11 mouse cellular contexts compared by ENCODE assay signal in genomic region chr12:106082191-106082957, GRCm38 (mm10).
DNase-seq lines count a peak whose midpoint lies in the region; ATAC-seq and TF ChIP-seq lines count a peak whose summit lies in the region.
"Had no signal": no experiment of that assay in that cellular context is flagged by ENCODE, and none has a peak within 500 bp of the region (broad histone marks: within the 10 kb centered on the region; RNA-seq: fewer than 3 reads in every experiment).

No protein-coding gene starts in this region.

- ATAC-seq in kidney, postnatal 0 days (replicated peaks; ENCODE audit: low FRiP score, low read depth) = no peak
- peak; percentile 60 for ATAC-seq in embryonic facial prominence, embryonic 11.5 days (replicated peaks; ENCODE audit: insufficient number of reproducible peaks, low FRiP score, low TSS enrichment, low read depth)
- 0 out of 2 replicates have a peak, but pooled peaks have one; percentile 57 for ATAC-seq in hindbrain, embryonic 16.5 days
- no peak for ATAC-seq in midbrain, postnatal 0 days (ENCODE audit: low FRiP score)
- no peak for ATAC-seq in heart, embryonic 12.5 days (ENCODE audit: insufficient number of reproducible peaks, low FRiP score)

- TF ChIP-seq CTCF in kidney, postnatal 0 days (IDR thresholded peaks at IDR 0.05; ENCODE audit: low read depth) = no peak
- TF ChIP-seq CTCF in kidney, adult 2 months (conservative IDR thresholded peaks at IDR 0.05; ENCODE audit: insufficient read depth, insufficient read length, low read depth, low read length) = no peak
- TF ChIP-seq CTCF in midbrain, postnatal 0 days (IDR thresholded peaks at IDR 0.05) = no peak
- no peak for TF ChIP-seq CTCF in heart, adult 2 months (IDR thresholded peaks at IDR 0.05)

- H3K4me3 ChIP-seq in kidney, postnatal 0 days (replicated peaks; ENCODE audit: low read depth, low read length) = no peak overlapping the region
- no peak overlapping the region for H3K4me3 ChIP-seq in kidney, adult 2 months (ENCODE audit: insufficient read depth, low read depth, low read length)
- no peak overlapping the region for H3K4me3 ChIP-seq in embryonic facial prominence, embryonic 11.5 days (ENCODE audit: low read depth, low read length)
- no peak overlapping the region for H3K4me3 ChIP-seq in hindbrain, embryonic 16.5 days (ENCODE audit: low read length)
- H3K4me3 ChIP-seq in midbrain, postnatal 0 days (ENCODE audit: low read depth, low read length) = no peak overlapping the region
- no peak overlapping the region for H3K4me3 ChIP-seq in heart, embryonic 12.5 days
- H3K4me3 ChIP-seq in heart, adult 2 months = no peak overlapping the region
- H3K4me3 ChIP-seq: embryonic facial prominence, embryonic 15.5 days; heart, embryonic 15.5 days had no signal

- DNase-seq in kidney, postnatal 0 days (ENCODE audit: low spot score) = peak; percentile 16
- no peak for DNase-seq in kidney, adult 2 months
- DNase-seq in embryonic facial prominence, embryonic 11.5 days (ENCODE audit: low spot score) = peak; percentile 43
- peak; percentile 56 for DNase-seq in midbrain, postnatal 0 days (ENCODE audit: low spot score)
- no peak for DNase-seq in heart, adult 2 months
- DNase-seq in thymus, postnatal 25 days = no peak
- DNase-seq: kidney, postnatal 25 days had no signal

- H3K79me2 ChIP-seq in heart, adult 2 months (replicated peaks; ENCODE audit: control insufficient read depth, insufficient read depth, low read length) = no peaks in the 10 kb centered on the region

- 0 out of 2 replicates have a peak, but pooled peaks cover 2% of the 10 kb centered on the region for H3K4me1 ChIP-seq in kidney, postnatal 0 days (replicated peaks; ENCODE audit: insufficient read depth, low read length)
- H3K4me1 ChIP-seq in kidney, adult 2 months (ENCODE audit: control insufficient read depth, insufficient read depth, low read length) = no peaks in the 10 kb centered on the region
- H3K4me1 ChIP-seq in embryonic facial prominence, embryonic 11.5 days (ENCODE audit: control insufficient read depth, insufficient read depth, low read length) = peaks cover 2% of the 10 kb centered on the region; the same call in 1 of the 2 replicates
- peaks cover 25% of the 10 kb centered on the region for H3K4me1 ChIP-seq in hindbrain, embryonic 16.5 days (ENCODE audit: control insufficient read depth, insufficient read depth, low read depth, low read length)
- H3K4me1 ChIP-seq in midbrain, postnatal 0 days (ENCODE audit: insufficient read depth, low read length) = no peaks in the 10 kb centered on the region
- peaks cover 21% of the 10 kb centered on the region; the same call in 1 of the 2 replicates for H3K4me1 ChIP-seq in heart, embryonic 12.5 days (replicated peaks)
- no peaks in the 10 kb centered on the region for H3K4me1 ChIP-seq in heart, adult 2 months (ENCODE audit: control insufficient read depth, insufficient read depth, low read length)
- H3K4me1 ChIP-seq: heart, embryonic 15.5 days had no signal

- TF ChIP-seq POLR2A in kidney, adult 2 months (IDR thresholded peaks at IDR 0.05; ENCODE audit: low read depth, low read length) = no peak
- TF ChIP-seq POLR2A in heart, adult 2 months (IDR thresholded peaks at IDR 0.05; ENCODE audit: insufficient read depth, low read depth, low read length) = no peak

- H3K36me3 ChIP-seq in kidney, postnatal 0 days (ENCODE audit: insufficient read depth, low read length) = no peaks in the 10 kb centered on the region
- H3K36me3 ChIP-seq in kidney, adult 2 months (ENCODE audit: control insufficient read depth, insufficient read depth, low read length) = no peaks in the 10 kb centered on the region
- no peaks in the 10 kb centered on the region for H3K36me3 ChIP-seq in embryonic facial prominence, embryonic 11.5 days (replicated peaks; ENCODE audit: control insufficient read depth, insufficient read depth, low read depth, low read length)
- H3K36me3 ChIP-seq in hindbrain, embryonic 16.5 days (ENCODE audit: control insufficient read depth, insufficient read depth, low read length) = no peaks in the 10 kb centered on the region
- H3K36me3 ChIP-seq in midbrain, postnatal 0 days (ENCODE audit: insufficient read depth, low read length) = no peaks in the 10 kb centered on the region
- no peaks in the 10 kb centered on the region for H3K36me3 ChIP-seq in heart, embryonic 12.5 days
- H3K36me3 ChIP-seq in heart, adult 2 months (ENCODE audit: control insufficient read depth, insufficient read depth, low read length) = no peaks in the 10 kb centered on the region
- H3K36me3 ChIP-seq: embryonic facial prominence, embryonic 15.5 days; heart, embryonic 15.5 days had no signal

- H3K9ac ChIP-seq in kidney, postnatal 0 days (ENCODE audit: low read depth, low read length) = no peak overlapping the region
- H3K9ac ChIP-seq in embryonic facial prominence, embryonic 11.5 days (replicated peaks; ENCODE audit: low read length) = no peak overlapping the region; the same call in 1 of the 2 replicates
- H3K9ac ChIP-seq in hindbrain, embryonic 16.5 days (ENCODE audit: low read depth, low read length) = no peak overlapping the region; the same call in 1 of the 2 replicates
- H3K9ac ChIP-seq in midbrain, postnatal 0 days (replicated peaks; ENCODE audit: low read length, poor library complexity, severe bottlenecking) = no peak overlapping the region
- no peak overlapping the region for H3K9ac ChIP-seq in heart, embryonic 12.5 days
- H3K9ac ChIP-seq in heart, adult 2 months (ENCODE audit: low read depth, low read length) = no peak overlapping the region
- H3K9ac ChIP-seq: embryonic facial prominence, embryonic 15.5 days; heart, embryonic 15.5 days had no signal

- 48% methylated on average over 16 of the region's 16 CpGs for WGBS in kidney, postnatal 0 days
- WGBS in kidney, adult 2 months = 62% methylated on average over 16 of the region's 16 CpGs
- WGBS in embryonic facial prominence, embryonic 11.5 days = 37% methylated on average over 16 of the region's 16 CpGs
- WGBS in hindbrain, embryonic 16.5 days = 21% methylated on average over 16 of the region's 16 CpGs
- 29% methylated on average over 16 of the region's 16 CpGs for WGBS in midbrain, postnatal 0 days
- WGBS in heart, embryonic 12.5 days = 54% methylated on average over 16 of the region's 16 CpGs
- WGBS in heart, adult 2 months = 62% methylated on average over 16 of the region's 16 CpGs

- H3K9me3 ChIP-seq in kidney, postnatal 0 days (replicated peaks; ENCODE audit: low read length) = no peaks in the 10 kb centered on the region
- no peaks in the 10 kb centered on the region for H3K9me3 ChIP-seq in embryonic facial prominence, embryonic 11.5 days (replicated peaks; ENCODE audit: control insufficient read depth, low read length)
- no peaks in the 10 kb centered on the region for H3K9me3 ChIP-seq in hindbrain, embryonic 16.5 days (ENCODE audit: control insufficient read depth, low read length)
- H3K9me3 ChIP-seq in midbrain, postnatal 0 days (ENCODE audit: low read length) = no peaks in the 10 kb centered on the region
- H3K9me3 ChIP-seq in heart, embryonic 12.5 days (replicated peaks) = no peaks in the 10 kb centered on the region
- H3K9me3 ChIP-seq: embryonic facial prominence, embryonic 15.5 days; heart, embryonic 15.5 days had no signal

- H3K27me3 ChIP-seq in kidney, postnatal 0 days (ENCODE audit: insufficient read depth, low read length) = no peaks in the 10 kb centered on the region
- H3K27me3 ChIP-seq in kidney, adult 2 months (replicated peaks; ENCODE audit: control insufficient read depth, insufficient read depth, low read length) = no peaks in the 10 kb centered on the region
- no peaks in the 10 kb centered on the region for H3K27me3 ChIP-seq in embryonic facial prominence, embryonic 11.5 days (ENCODE audit: control insufficient read depth, insufficient read depth, low read length)
- no peaks in the 10 kb centered on the region for H3K27me3 ChIP-seq in hindbrain, embryonic 16.5 days (replicated peaks; ENCODE audit: control insufficient read depth, insufficient read depth, low read length)
- H3K27me3 ChIP-seq in midbrain, postnatal 0 days (ENCODE audit: insufficient read depth, low read length) = no peaks in the 10 kb centered on the region
- no peaks in the 10 kb centered on the region for H3K27me3 ChIP-seq in heart, embryonic 12.5 days (replicated peaks)
- no peaks in the 10 kb centered on the region for H3K27me3 ChIP-seq in heart, adult 2 months (ENCODE audit: control insufficient read depth, insufficient read depth, low read length)
- H3K27me3 ChIP-seq: embryonic facial prominence, embryonic 15.5 days; heart, embryonic 15.5 days had no signal

- H3K27ac ChIP-seq in kidney, postnatal 0 days = no peak overlapping the region
- H3K27ac ChIP-seq in kidney, adult 2 months (ENCODE audit: insufficient read depth, low read depth, low read length) = no peak overlapping the region
- H3K27ac ChIP-seq in embryonic facial prominence, embryonic 11.5 days (replicated peaks; ENCODE audit: low read depth, low read length) = no peak overlapping the region; the same call in 1 of the 2 replicates
- no peak overlapping the region for H3K27ac ChIP-seq in hindbrain, embryonic 16.5 days (ENCODE audit: low read depth, low read length)
- no peak overlapping the region for H3K27ac ChIP-seq in midbrain, postnatal 0 days (ENCODE audit: low read depth, low read length)
- no peak overlapping the region for H3K27ac ChIP-seq in heart, embryonic 12.5 days (ENCODE audit: poor library complexity, severe bottlenecking)
- no peak overlapping the region for H3K27ac ChIP-seq in heart, adult 2 months
- H3K27ac ChIP-seq: embryonic facial prominence, embryonic 15.5 days; heart, embryonic 15.5 days had no signal

- H3K4me2 ChIP-seq in kidney, postnatal 0 days (ENCODE audit: low read length) = no peak overlapping the region
- no peak overlapping the region for H3K4me2 ChIP-seq in embryonic facial prominence, embryonic 11.5 days (ENCODE audit: low read depth, low read length)
- H3K4me2 ChIP-seq in hindbrain, embryonic 16.5 days (ENCODE audit: low read length) = peak overlapping the region; percentile 9; the same call in 1 of the 2 replicates
- H3K4me2 ChIP-seq in midbrain, postnatal 0 days (ENCODE audit: low read depth, low read length, poor library complexity, severe bottlenecking) = no peak overlapping the region
- H3K4me2 ChIP-seq in heart, embryonic 12.5 days = no peak overlapping the region
- H3K4me2 ChIP-seq: embryonic facial prominence, embryonic 15.5 days; heart, embryonic 15.5 days had no signal

- no peak for TF ChIP-seq EP300 in heart, adult 2 months (IDR thresholded peaks at IDR 0.05; ENCODE audit: insufficient read depth, low read depth, low read length)

- intact Hi-C loops in heart, adult 2 months (cut with DNase I) = no loop called here

Comparison
In these comparisons a context has a peak if more than half of its experiments do, and no peak if none do; other contexts are left out.
1. DNase-seq: peak in kidney, postnatal 0 days (single experiment), embryonic facial prominence, embryonic 11.5 days (single experiment) and midbrain, postnatal 0 days (single experiment); none in kidney, adult 2 months (single experiment), heart, adult 2 months (0 of 2) and thymus, postnatal 25 days (single experiment).
2. ATAC-seq: peak in embryonic facial prominence, embryonic 11.5 days (single experiment) and hindbrain, embryonic 16.5 days (single experiment); none in kidney, postnatal 0 days (single experiment), midbrain, postnatal 0 days (single experiment) and heart, embryonic 12.5 days (single experiment).